Mouse (Mus musculus) CD4-positive, CD25-positive, alpha-beta regulatory T cell, adult 4 months (primary cell): ENCODE data around the gene 1700021F07Rik. TPM values are rescaled to one million over a fixed set of nuclear protein-coding genes. Genes with fewer than 3 reads are reported as not detected.

Source experiments
- ATAC-seq: one replicate; pipeline ENCODE4 v1.8.0; 2017
- polyA plus RNA-seq, 2 experiments: library from polyadenylated mRNA; unstranded; fragments of 100-300 nt; shearing (Covaris generic); gene quantifications; one replicate each; pipeline ENCODE4 v1.2.1; 2017

Gene 1700021F07Rik
- polyA plus RNA-seq, 2 experiments from 2014 or later = not detected

DNA sequence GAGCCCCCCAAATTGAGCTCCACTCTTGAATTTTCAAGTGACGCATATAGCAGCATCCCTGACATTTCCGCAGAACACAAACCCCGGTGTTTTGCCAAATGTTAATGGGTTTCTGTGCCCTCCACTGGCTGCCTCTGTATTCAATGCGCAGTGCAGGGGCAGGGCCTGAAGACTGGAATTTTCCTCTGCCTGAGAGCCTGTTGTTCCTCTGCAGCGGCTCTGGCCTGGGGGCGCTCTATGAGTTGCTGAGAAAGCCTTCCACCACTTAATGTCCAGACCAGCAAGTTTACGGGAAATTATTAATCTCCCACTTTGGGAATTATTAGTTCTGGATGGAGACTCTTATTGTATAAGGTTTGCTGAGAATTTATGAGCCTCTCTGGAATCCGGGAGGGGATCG, 41.8 kb downstream of the 1700021F07Rik start:
- no peak for ATAC-seq

Other genes starting within 250 kb of the 1700021F07Rik start
- gene Pmepa1, start 246.1 kb upstream of the 1700021F07Rik start, polyA plus RNA-seq = 10 to 100 TPM; 10.4 to 12.7 TPM
- under 1 TPM in 1 of 2 experiments, not detected in 1; 0.86 TPM for gene Ankrd60, start 55.8 kb downstream of the 1700021F07Rik start, polyA plus RNA-seq
- 1 to 10 TPM; 7.3 to 8.7 TPM for gene Rab22a, start 137.2 kb downstream of the 1700021F07Rik start, polyA plus RNA-seq
- gene 1700010B08Rik, start 196.8 kb downstream of the 1700021F07Rik start, polyA plus RNA-seq = not detected
- 1 to 10 TPM; 1.5 to 1.7 TPM for gene Vapb, start 214.9 kb downstream of the 1700021F07Rik start, polyA plus RNA-seq